In the genomic region with DNA sequence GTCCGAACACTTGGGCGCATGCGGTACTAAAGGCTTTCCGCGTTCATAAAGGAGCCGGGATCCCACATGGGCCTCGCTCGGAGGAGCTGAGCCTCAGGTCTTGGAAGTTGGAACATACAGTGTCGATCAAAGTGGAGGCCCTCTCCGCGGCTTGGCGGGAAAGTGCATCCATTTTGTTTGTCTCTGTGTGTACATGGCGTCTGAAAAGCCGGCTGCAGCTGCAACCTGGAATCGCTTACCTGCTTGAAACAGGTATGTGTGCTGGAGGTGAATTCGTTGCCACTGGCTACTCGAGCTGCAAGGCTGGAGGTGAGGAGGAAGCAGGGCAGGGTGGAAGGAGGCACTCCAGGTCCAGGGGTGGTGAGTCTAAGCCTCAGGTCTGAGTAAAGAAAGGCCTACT, we compare ENCODE assay signal across 29 mouse cellular contexts. TPM values are rescaled to one million over a fixed set of nuclear protein-coding genes. Genes with fewer than 3 reads are reported as not detected.
"Had no signal": no experiment of that assay in that cellular context is flagged by ENCODE, and none has a peak within 500 bp of the region (broad histone marks: within the 10 kb centered on the region; RNA-seq: fewer than 3 reads in every experiment).

No protein-coding gene starts in this region.

- DNase-seq: kidney, adult 11 months; kidney, adult 8-10 months; kidney, postnatal 14 days; layer of hippocampus, adult 9-11 months; lung, adult 2 months; retina, postnatal 1 day; right cerebral cortex, postnatal 25 days; spleen, adult 18-20 months; thymus, postnatal 25 days had no signal

- ATAC-seq: liver, embryonic 12.5 days; midbrain, embryonic 16.5 days had no signal

- H3K9me3 ChIP-seq: kidney, embryonic 15.5 days; limb, embryonic 12.5 days; limb, embryonic 15.5 days; liver, embryonic 12.5 days; liver, embryonic 15.5 days; midbrain, embryonic 12.5 days; neural tube, embryonic 13.5 days; stomach, embryonic 15.5 days had no signal

- H3K36me3 ChIP-seq: kidney, embryonic 15.5 days; limb, embryonic 12.5 days; limb, embryonic 15.5 days; liver, embryonic 12.5 days; liver, embryonic 15.5 days; midbrain, embryonic 12.5 days; neural tube, embryonic 13.5 days; stomach, embryonic 15.5 days had no signal

- H3K9ac ChIP-seq: kidney, embryonic 15.5 days; limb, embryonic 12.5 days; limb, embryonic 15.5 days; liver, embryonic 12.5 days; liver, embryonic 15.5 days; midbrain, embryonic 12.5 days; neural tube, embryonic 13.5 days; stomach, embryonic 15.5 days had no signal

- H3K27ac ChIP-seq: kidney, embryonic 15.5 days; layer of hippocampus, adult 2 months; limb, embryonic 12.5 days; limb, embryonic 15.5 days; liver, embryonic 12.5 days; liver, embryonic 15.5 days; macrophage; midbrain, embryonic 12.5 days; neural tube, embryonic 13.5 days; stomach, embryonic 15.5 days had no signal

- H3K4me2 ChIP-seq: kidney, embryonic 15.5 days; limb, embryonic 12.5 days; limb, embryonic 15.5 days; liver, embryonic 12.5 days; liver, embryonic 15.5 days; midbrain, embryonic 12.5 days; neural tube, embryonic 13.5 days; stomach, embryonic 15.5 days had no signal

- H3K4me1 ChIP-seq: kidney, embryonic 15.5 days; limb, embryonic 12.5 days; limb, embryonic 15.5 days; liver, embryonic 12.5 days; liver, embryonic 15.5 days; midbrain, embryonic 12.5 days; neural tube, embryonic 13.5 days; stomach, embryonic 15.5 days had no signal

- H3K4me3 ChIP-seq: kidney, embryonic 15.5 days; layer of hippocampus, adult 2 months; limb, embryonic 12.5 days; limb, embryonic 15.5 days; liver, embryonic 12.5 days; liver, embryonic 15.5 days; midbrain, embryonic 12.5 days; myocyte; neural tube, embryonic 13.5 days; stomach, embryonic 15.5 days had no signal

RNA-seq across cellular contexts. Expression of gene Nlrp12, which starts 30.2 kb away (rescaled TPM):
- total RNA-seq: layer of hippocampus, adult 2 months; left cerebral cortex, adult 18-20 months had no signal
- polyA plus RNA-seq: large intestine, adult 2 months; limb, embryonic 12.5 days; limb, embryonic 15.5 days; liver, embryonic 12.5 days; midbrain, embryonic 12.5 days; midbrain, embryonic 16.5 days; myocyte; neural tube, embryonic 13.5 days; thymus, postnatal 0 days had no signal

RNA-seq across cellular contexts. Expression of gene AU018091, which starts 50.4 kb away (rescaled TPM):
- total RNA-seq: layer of hippocampus, adult 2 months; layer of hippocampus, postnatal 25 days; left cerebral cortex, adult 18-20 months; left cerebral cortex, postnatal 25 days; megakaryocyte, adult 5-6 weeks; monocyte, adult 5-6 weeks had no signal
- polyA plus RNA-seq: kidney, embryonic 15.5 days; large intestine, adult 2 months; liver, embryonic 12.5 days; liver, embryonic 15.5 days; lung, embryonic 16.5 days; macrophage; midbrain, embryonic 16.5 days; neural tube, embryonic 13.5 days; thymus, postnatal 0 days had no signal
